In genomic region chr6:39451033-39451432, GRCm38 (mm10) we compare ENCODE assay signal across 14 mouse cellular contexts. TPM values are rescaled to one million over a fixed set of nuclear protein-coding genes. Genes with fewer than 3 reads are reported as not detected.
A peak's percentile ranks its signal among the peaks of the same experiment; 100 is the strongest.
DNase-seq lines count a peak whose midpoint lies in the region; ATAC-seq and TF ChIP-seq lines count a peak whose summit lies in the region.
"Had no signal": no experiment of that assay in that cellular context is flagged by ENCODE, and none has a peak within 500 bp of the region (broad histone marks: within the 10 kb centered on the region; RNA-seq: fewer than 3 reads in every experiment).

No protein-coding gene starts in this region.

- H3K9me3 ChIP-seq in midbrain, postnatal 0 days (ENCODE audit: low read length), result no peaks in the 10 kb centered on the region
- no peaks in the 10 kb centered on the region for H3K9me3 ChIP-seq in midbrain, embryonic 15.5 days
- H3K9me3 ChIP-seq: G1E had no signal

- TF ChIP-seq POLR2A in heart, adult 2 months (IDR thresholded peaks at IDR 0.05; ENCODE audit: insufficient read depth, low read depth, low read length), result no peak

- TF ChIP-seq EP300 in heart, adult 2 months (IDR thresholded peaks at IDR 0.05; ENCODE audit: insufficient read depth, low read depth, low read length), result no peak

- no peaks in the 10 kb centered on the region for H3K27me3 ChIP-seq in heart, adult 2 months (ENCODE audit: control insufficient read depth, insufficient read depth, low read length)
- H3K27me3 ChIP-seq in midbrain, postnatal 0 days (ENCODE audit: insufficient read depth, low read length), result no peaks in the 10 kb centered on the region
- no peaks in the 10 kb centered on the region for H3K27me3 ChIP-seq in midbrain, embryonic 15.5 days (replicated peaks)

- ATAC-seq in midbrain, postnatal 0 days (ENCODE audit: low FRiP score), result no peak
- no peak for ATAC-seq in midbrain, embryonic 15.5 days (replicated peaks)
- peak; percentile 52 for ATAC-seq in activated CD4-positive, CD25-positive, alpha-beta regulatory T cell, adult 4 months

- H3K27ac ChIP-seq in heart, adult 2 months, result no peak overlapping the region
- no peak overlapping the region for H3K27ac ChIP-seq in midbrain, postnatal 0 days (ENCODE audit: low read depth, low read length)
- no peak overlapping the region for H3K27ac ChIP-seq in midbrain, embryonic 15.5 days

- H3K4me1 ChIP-seq in heart, adult 2 months (ENCODE audit: control insufficient read depth, insufficient read depth, low read length), result no peaks in the 10 kb centered on the region
- no peaks in the 10 kb centered on the region for H3K4me1 ChIP-seq in midbrain, postnatal 0 days (ENCODE audit: insufficient read depth, low read length)
- H3K4me1 ChIP-seq in midbrain, embryonic 15.5 days, result no peaks in the 10 kb centered on the region

- H3K36me3 ChIP-seq in heart, adult 2 months (ENCODE audit: control insufficient read depth, insufficient read depth, low read length), result no peaks in the 10 kb centered on the region
- H3K36me3 ChIP-seq in midbrain, postnatal 0 days (ENCODE audit: insufficient read depth, low read length), result no peaks in the 10 kb centered on the region
- no peaks in the 10 kb centered on the region for H3K36me3 ChIP-seq in midbrain, embryonic 15.5 days (replicated peaks)
- H3K36me3 ChIP-seq: G1E had no signal

- TF ChIP-seq CTCF in heart, adult 2 months (IDR thresholded peaks at IDR 0.05), result peak; percentile 54
- peak; percentile 51 for TF ChIP-seq CTCF in midbrain, postnatal 0 days (IDR thresholded peaks at IDR 0.05)

- no peak overlapping the region for H3K4me2 ChIP-seq in midbrain, postnatal 0 days (ENCODE audit: low read depth, low read length, poor library complexity, severe bottlenecking)
- no peak overlapping the region for H3K4me2 ChIP-seq in midbrain, embryonic 15.5 days

- no peak for DNase-seq in heart, adult 2 months
- DNase-seq in heart, adult 18-20 months, result no peak
- DNase-seq in midbrain, postnatal 0 days (ENCODE audit: low spot score), result no peak
- peak; percentile 34 for DNase-seq in naive thymus-derived CD4-positive, alpha-beta T cell, adult 2 months (ENCODE audit: low read depth)
- DNase-seq in left cerebral cortex, postnatal 36 days (ENCODE audit: low spot score in 2 of 2), result no peak
- DNase-seq in yolk sac, embryonic 10.5 days (ENCODE audit: low spot score), result no peak
- DNase-seq: adrenal gland, postnatal 36 days; cerebellum, postnatal 25 days; gastrocnemius, postnatal 25 days; kidney, postnatal 25 days; lung, postnatal 14 days had no signal

- intact Hi-C loops in heart, adult 2 months (cut with DNase I), result no loop called here
- intact Hi-C loops in left cerebral cortex, postnatal 36 days (cut with DNase I), result loop anchor here (5.0 kb wide), 1 partner anchor 34 kb away; no protein-coding TSS in a partner anchor

- WGBS in heart, adult 2 months, result 82% methylated on average over 3 of the region's 3 CpGs
- 85% methylated on average over 3 of the region's 3 CpGs for WGBS in midbrain, postnatal 0 days
- 84% methylated on average over 3 of the region's 3 CpGs for WGBS in midbrain, embryonic 15.5 days

- H3K9ac ChIP-seq in heart, adult 2 months (ENCODE audit: low read depth, low read length), result no peak overlapping the region
- no peak overlapping the region for H3K9ac ChIP-seq in midbrain, postnatal 0 days (replicated peaks; ENCODE audit: low read length, poor library complexity, severe bottlenecking)
- H3K9ac ChIP-seq in midbrain, embryonic 15.5 days, result no peak overlapping the region

- H3K4me3 ChIP-seq in heart, adult 2 months, result no peak overlapping the region
- no peak overlapping the region for H3K4me3 ChIP-seq in midbrain, postnatal 0 days (ENCODE audit: low read depth, low read length)
- no peak overlapping the region for H3K4me3 ChIP-seq in midbrain, embryonic 15.5 days

- H3K79me2 ChIP-seq in heart, adult 2 months (replicated peaks; ENCODE audit: control insufficient read depth, insufficient read depth, low read length), result no peaks in the 10 kb centered on the region

RNA-seq across cellular contexts. Expression of gene Mkrn1, which starts 30.8 kb away (rescaled TPM):
- total RNA-seq in heart, adult 2 months (2021), result 100 to 1,000 TPM in 1 of 2 experiments, 10 to 100 TPM in 1; 49.3 to 156 TPM
- polyA plus RNA-seq in heart, adult 2 months (2012; rRNA removed), result 28.9 and 48.8 TPM in 2 replicates
- 10 to 100 TPM; 60.2 to 65.0 TPM for total RNA-seq in heart, adult 18-20 months (2021)
- total RNA-seq in midbrain, postnatal 0 days (2014; rRNA removed), result 201 and 269 TPM in 2 replicates
- polyA plus RNA-seq in midbrain, postnatal 0 days (2015; fragmentation: Nextera tagmentation; extraction: Ambion mirVana), result 232 and 238 TPM in 2 replicates
- polyA plus RNA-seq in midbrain, embryonic 15.5 days (2015; fragmentation: Nextera tagmentation; extraction: Ambion mirVana), result 269 TPM in 2 replicates
- 10 to 100 TPM; 58.4 to 63.4 TPM for polyA plus RNA-seq in activated CD4-positive, CD25-positive, alpha-beta regulatory T cell, adult 4 months (2017; shearing (Covaris generic))
- 100 to 1,000 TPM; 131 to 151 TPM for total RNA-seq in left cerebral cortex, postnatal 36 days (2021)
